Mouse (Mus musculus) bone marrow, adult 2 months (tissue): ENCODE data around the gene Rom1. TPM values are rescaled to one million over a fixed set of nuclear protein-coding genes. Genes with fewer than 3 reads are reported as not detected.

Experiments
- H3K27ac ChIP-seq: fragments of 200-500 bp; 2 replicates; pipeline ENCODE4 v1.5.1; 2012; ENCODE audit warnings: low read depth, mild to moderate bottlenecking, control low read depth, inconsistent platforms, low read length; ENCODE audit not compliant: control insufficient read depth, poor library complexity, insufficient read depth
- H3K4me1 ChIP-seq: fragments of 200-500 bp; 2 replicates; pipeline ENCODE4 v1.6.1; 2011; ENCODE audit warnings: low read length; ENCODE audit not compliant: control insufficient read depth, insufficient read depth
- H3K4me3 ChIP-seq: fragments of 200-500 bp; replicated peaks from 2 replicates; pipeline ENCODE3; 2011; ENCODE audit warnings: mild to moderate bottlenecking, low read depth, low read length, control low read depth; ENCODE audit not compliant: control insufficient read depth
- CTCF ChIP-seq: fragments of 200-500 bp; IDR thresholded peaks from 2 replicates; pipeline ENCODE4 v1.5.1; 2011; ENCODE audit warnings: low read length, control low read depth; ENCODE audit not compliant: control insufficient read depth, insufficient read depth
- POLR2A ChIP-seq: fragments of 200-500 bp; IDR thresholded peaks from 2 replicates; pipeline ENCODE4 v1.6.1; 2011; ENCODE audit warnings: low read depth, mild to moderate bottlenecking, control low read depth, low read length, borderline replicate concordance; ENCODE audit not compliant: control insufficient read depth
- WGBS: fragments of 180-500 bp; shearing (Covaris S2); methylation state at CpG from one replicate; pipeline ENCODE4 v1.1.7; 2018; 5-methylcytosine and 5-hydroxymethylcytosine counted together
- polyA plus RNA-seq: library from polyadenylated mRNA; stranded (reverse); fragments of >200 nt; gene quantifications from 2 replicates; pipeline ENCODE4 v1.2.4, GENCODE M21; 2011; ENCODE audit warnings: low replicate concordance; ENCODE audit not compliant: missing spikeins, insufficient read depth, insufficient read length

Gene Rom1
- polyA plus RNA-seq, 1 experiment, result 9.7 TPM

GRCm38 (mm10) chr19:8966198-8966589, 37.0 kb upstream of the Rom1 start:
- H3K4me3 ChIP-seq, result peak overlapping the region; percentile 73
- H3K27ac ChIP-seq, result peak overlapping the region; percentile 79
- TF ChIP-seq POLR2A (no peak), CTCF (no peak)
- WGBS, result 32% methylated on average over 5 of the region's 5 CpGs
- no peaks in the 10 kb centered on the region for H3K4me1 ChIP-seq

- no peak overlapping the region for H3K4me3 ChIP-seq
- no peak for TF ChIP-seq POLR2A
- no peak for TF ChIP-seq CTCF
- 76% methylated on average over 8 of the region's 8 CpGs for WGBS
- H3K4me1 ChIP-seq, result no peaks in the 10 kb centered on the region
- H3K27ac ChIP-seq, result no peak overlapping the region; the same call in 1 of the 2 replicates
These were observed 36.6 kb upstream of the Rom1 start for GRCm38 (mm10) chr19:8965771-8966170.

- Histone ChIP-seq H3K4me1 (no peaks in the 10 kb centered on the region), H3K4me3 (no peak overlapping the region), H3K27ac (no peak overlapping the region)
- no peak for TF ChIP-seq POLR2A
- WGBS, result 91% methylated on average over 11 of the region's 11 CpGs
These were observed 35.9 kb upstream of the Rom1 start for GRCm38 (mm10) chr19:8965075-8965474.

- Histone ChIP-seq H3K4me1 (no peaks in the 10 kb centered on the region), H3K27ac (no peak overlapping the region), H3K4me3 (no peak overlapping the region)
- 80% methylated on average over 2 of the region's 2 CpGs for WGBS
- no peak for TF ChIP-seq CTCF
- no peak for TF ChIP-seq POLR2A
These were observed 33.1 kb upstream of the Rom1 start for GRCm38 (mm10) chr19:8962256-8962655.

DNA sequence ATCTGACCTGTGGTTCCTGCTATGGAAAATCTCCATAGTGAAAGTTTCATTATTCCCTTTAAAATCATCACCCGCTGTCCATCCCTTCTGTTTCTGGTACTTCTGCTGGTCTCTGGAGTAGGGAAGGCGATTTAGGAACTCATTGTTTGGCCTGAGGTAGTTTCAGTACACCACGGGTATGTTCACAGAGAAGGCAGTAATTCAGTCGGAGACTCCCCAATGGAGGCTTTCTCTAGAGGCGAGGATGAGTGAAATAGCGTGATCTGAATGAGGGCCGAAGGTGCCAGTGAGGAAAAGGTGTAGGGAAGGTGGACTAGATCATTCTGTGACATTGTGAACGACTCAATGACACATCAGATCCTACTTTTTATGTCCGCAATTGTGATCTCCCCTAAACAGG, 25.0 kb upstream of the Rom1 start:
- 4% methylated on average over 9 of the region's 9 CpGs for WGBS

DNA sequence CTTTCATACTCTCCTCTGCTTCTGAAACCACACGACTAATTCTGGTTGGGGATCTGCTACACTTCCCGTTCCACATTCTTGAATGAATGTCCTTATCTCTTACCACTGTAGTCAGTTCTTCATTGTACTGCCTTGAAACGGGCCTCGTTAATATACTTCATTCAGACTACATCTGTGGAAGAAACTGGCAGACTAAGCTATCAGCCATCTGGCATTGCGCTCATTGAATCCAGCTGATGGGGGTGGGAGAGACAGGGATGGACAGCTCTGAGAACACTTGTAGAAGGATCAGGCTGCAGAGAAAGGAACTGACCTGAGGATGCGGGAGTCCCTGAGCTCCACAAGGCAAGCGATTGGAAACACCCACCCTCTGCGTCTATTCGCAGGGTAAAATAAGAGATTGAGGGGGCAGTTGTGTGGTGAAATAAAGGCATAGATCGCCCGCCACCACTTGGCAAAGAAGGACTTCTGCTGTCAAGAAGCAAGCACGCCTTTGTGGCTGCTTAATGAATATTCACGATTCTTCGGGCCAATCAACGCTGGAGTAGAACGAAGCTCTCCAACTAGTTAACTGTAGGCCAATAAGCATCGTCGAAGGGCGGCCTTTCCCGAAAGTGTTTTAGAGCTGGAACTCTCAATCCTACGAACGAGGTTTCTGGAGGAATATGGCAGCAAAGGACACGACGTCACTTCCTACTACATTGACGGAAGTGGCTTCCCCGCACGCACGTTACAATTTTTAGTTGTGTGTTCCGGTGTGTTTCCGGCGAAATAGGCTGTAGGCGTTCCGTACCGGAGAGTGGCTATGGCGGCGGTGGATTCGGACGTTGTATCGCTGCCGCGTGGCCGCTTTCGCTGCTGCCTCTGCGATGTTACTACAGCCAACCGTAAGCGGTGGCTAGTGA, 24.2 kb upstream of the Rom1 start, which contains the start of gene Tut1:
Gene Tut1, plus strand, starts transcription at position 713 of the 905 bp plus-strand sequence.
- peak within 1 kb of the TSS; percentile 62 for H3K27ac ChIP-seq
- H3K4me3 ChIP-seq, result peak within 1 kb of the TSS; percentile 94
- under 1% methylated on average over 46 of the region's 46 CpGs for WGBS
- H3K4me1 ChIP-seq, result peaks cover 2% of the 10 kb centered on the region; the same call in 1 of the 2 replicates
- TF ChIP-seq CTCF, result no peak
- peak; percentile 59; the same call in 1 of the 2 replicates for TF ChIP-seq POLR2A

More for the DNA sequence above, 25.0 kb upstream of the Rom1 start:
- Histone ChIP-seq H3K27ac (no peak overlapping the region), H3K4me1 (peaks cover 2% of the 10 kb centered on the region; the same call in 1 of the 2 replicates), H3K4me3 (peak overlapping the region; percentile 94)
- no peak for TF ChIP-seq POLR2A
- TF ChIP-seq CTCF, result no peak

- Histone ChIP-seq H3K4me1 (peaks cover 2% of the 10 kb centered on the region; the same call in 1 of the 2 replicates), H3K27ac (no peak overlapping the region), H3K4me3 (no peak overlapping the region)
- TF ChIP-seq CTCF (no peak), POLR2A (no peak)
- WGBS, result 84% methylated on average over 9 of the region's 9 CpGs
These were observed 23.1 kb upstream of the Rom1 start for GRCm38 (mm10) chr19:8952241-8952640.

GRCm38 (mm10) chr19:8950190-8950589, 21.0 kb upstream of the Rom1 start:
- peaks cover 2% of the 10 kb centered on the region; the same call in 1 of the 2 replicates for H3K4me1 ChIP-seq
- TF ChIP-seq POLR2A (no peak), CTCF (no peak)
- no peak overlapping the region for H3K4me3 ChIP-seq
- H3K27ac ChIP-seq, result no peak overlapping the region
- WGBS, result 72% methylated on average over 5 of the region's 5 CpGs
